Mouse (Mus musculus): ENCODE measurements around the gene C1ql4.

- TF ChIP-seq POLR2A (IDR thresholded peaks at IDR 0.05; ENCODE audit: control insufficient read depth, extremely low read depth, insufficient read depth, low read length, poor library complexity) (no peak), CTCF (IDR thresholded peaks at IDR 0.05; ENCODE audit: borderline replicate concordance, control insufficient read depth, extremely low read depth, insufficient read depth, low read length, poor library complexity) (no peak)
Measured at GRCm38 (mm10) chr15:99038797-99039196, 48.8 kb downstream of the C1ql4 start.

Data from thymus, adult 2 months (tissue).